Mouse (Mus musculus) spleen, embryonic (tissue): Measurements from ENCODE around the gene Fbxo41.

ENCODE experiments used
- CTCF ChIA-PET: fragments of 350-600 bp; sonication (Branson Sonifier 250); formaldehyde crosslinking; loops from one replicate; lab custom pipeline; 2022; lab: Charles Lee

Fbxo41 gene

DNA sequence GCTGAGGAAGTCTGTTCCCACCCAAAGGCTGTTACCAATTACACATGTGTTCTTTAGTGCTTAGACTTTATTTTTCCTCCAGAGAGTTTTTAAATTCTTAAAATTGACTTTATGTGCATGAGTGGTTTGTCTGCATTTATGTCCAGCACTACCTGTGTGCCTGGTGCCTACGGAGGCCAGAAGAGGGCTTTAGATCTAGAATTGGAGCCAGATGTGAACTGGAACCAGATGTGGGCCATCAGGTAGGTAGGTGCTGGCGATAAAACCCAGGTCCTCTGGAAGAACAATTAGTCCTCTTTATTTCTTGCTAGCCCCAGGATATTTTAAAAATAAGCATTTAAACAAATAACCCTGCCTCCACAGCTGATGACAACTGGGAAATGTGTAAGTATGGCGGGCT, 11.2 kb downstream of the Fbxo41 start:
- CTCF ChIA-PET: no interaction called here

DNA sequence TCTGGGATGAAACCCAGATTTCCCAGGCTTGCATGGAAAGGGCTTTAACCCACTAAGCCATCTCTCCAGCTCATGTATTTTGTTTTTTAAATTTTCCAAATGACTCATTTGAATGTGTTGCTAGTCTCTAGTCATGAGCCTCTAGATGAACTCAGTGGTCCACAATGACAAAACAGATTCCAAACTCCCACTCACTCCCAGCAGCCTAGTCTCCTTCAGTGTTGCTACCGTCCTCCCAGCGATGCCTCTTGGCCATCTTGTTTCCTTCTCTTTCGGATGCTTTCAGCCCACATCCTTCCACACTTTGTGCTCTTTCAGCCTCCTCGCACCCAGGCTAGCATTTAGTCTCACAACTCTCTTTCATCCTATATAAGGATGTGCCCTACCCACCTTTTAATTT, 12.5 kb downstream of the Fbxo41 start:
- CTCF ChIA-PET: no interaction called here

DNA sequence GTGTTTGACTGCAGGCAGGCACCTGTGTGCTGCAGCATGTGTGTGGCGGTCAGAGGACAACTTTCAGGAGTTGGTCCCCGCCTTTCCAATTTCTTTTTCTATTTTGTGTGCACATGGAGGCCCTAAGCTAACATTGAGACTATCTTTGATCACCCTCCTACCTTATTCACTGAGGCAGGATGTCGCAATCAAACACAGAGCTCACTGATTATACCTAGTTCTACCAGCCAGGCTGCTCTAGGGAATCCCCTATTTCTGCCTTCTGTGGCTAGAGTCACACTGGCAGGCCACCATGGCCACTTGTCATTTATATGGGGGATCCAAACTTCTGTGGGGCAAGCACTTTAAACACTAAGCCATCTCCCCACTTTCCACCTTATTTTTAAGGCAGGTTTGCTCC, 13.1 kb downstream of the Fbxo41 start:
- CTCF ChIA-PET: no interaction called here

DNA sequence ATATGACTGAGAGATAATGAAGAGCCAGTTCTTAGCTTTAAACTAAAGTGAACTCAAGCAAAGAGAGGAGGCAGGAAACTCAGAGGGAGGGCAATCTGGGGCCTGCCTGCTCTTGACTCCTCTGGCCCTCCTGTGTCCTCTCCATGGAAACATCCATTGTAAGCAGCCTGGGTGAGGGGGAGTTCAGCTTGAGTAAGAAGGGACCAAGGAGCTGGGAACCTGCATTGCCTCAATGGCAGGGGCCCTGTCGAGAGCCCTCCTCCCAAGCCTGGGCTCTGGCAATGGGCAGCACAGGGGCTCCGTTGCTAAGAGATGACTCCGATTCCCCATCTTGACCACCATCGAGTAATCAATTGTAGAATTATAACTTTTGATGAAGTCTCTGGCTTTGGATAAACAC, 14.3 kb downstream of the Fbxo41 start:
- CTCF ChIA-PET: no interaction called here

DNA sequence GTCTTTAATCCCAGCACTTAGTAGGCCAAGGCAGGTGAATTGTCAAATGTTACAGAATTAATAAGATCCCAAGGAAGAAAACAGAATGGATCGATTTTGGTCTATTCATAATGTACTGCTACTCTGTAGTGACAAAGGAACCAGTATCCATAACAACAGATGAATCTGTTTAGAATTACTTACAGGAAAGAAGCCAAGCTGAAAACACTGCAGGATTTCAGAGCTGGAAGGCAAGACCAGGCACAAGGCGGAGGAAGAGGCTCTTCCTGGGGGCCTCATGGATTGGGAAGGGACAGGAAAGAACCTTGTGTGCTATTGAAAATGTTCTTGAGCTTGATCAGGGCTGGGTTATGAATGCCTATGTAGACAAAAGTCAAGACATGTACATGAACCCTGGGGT, 17.1 kb downstream of the Fbxo41 start:
- CTCF ChIA-PET: no interaction called here

DNA sequence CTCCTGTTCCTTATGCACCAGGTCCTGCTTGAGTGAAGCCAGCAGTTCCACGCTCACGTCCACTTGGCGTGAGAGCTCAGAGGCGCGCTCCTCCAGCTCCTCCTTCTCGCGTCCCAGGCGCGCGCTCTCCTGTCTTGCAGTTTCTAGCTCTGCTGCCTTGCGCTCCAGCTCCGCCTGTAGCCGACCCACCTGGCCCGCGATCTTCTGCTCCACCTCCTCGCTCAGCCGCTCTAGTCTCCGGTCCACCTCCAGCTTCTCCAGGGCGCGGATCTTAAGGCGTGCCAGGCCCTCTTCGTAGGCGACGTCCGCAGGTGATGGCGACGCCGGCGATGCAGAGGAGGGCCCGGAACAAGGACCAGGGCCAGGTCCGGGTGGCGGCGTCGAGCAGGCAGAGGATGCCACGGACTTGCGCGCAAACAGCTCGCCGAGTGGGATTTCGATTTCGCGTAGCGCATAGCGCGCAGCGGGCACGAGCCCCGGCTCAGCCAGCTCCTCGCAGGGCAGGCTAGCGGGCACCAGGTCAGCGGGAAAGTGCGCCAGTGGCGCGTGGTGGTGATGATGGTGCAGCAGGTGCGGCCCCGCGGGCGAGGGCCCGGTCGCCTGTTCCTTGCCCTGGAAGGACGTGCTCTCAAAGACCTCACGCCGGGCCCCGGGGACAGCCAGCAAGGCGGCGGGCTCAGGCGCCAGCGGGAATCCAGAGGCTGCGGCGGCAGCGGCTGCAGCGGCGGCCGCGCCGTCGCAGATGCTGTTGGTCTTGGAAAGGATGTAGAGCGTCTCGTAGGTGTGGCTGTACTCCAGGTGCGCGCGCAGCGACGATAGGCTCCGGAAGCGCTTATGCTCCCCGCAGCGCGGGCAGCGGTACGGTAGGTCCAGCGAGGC, 18.7 kb downstream of the Fbxo41 start:
- CTCF ChIA-PET: no interaction called here

DNA sequence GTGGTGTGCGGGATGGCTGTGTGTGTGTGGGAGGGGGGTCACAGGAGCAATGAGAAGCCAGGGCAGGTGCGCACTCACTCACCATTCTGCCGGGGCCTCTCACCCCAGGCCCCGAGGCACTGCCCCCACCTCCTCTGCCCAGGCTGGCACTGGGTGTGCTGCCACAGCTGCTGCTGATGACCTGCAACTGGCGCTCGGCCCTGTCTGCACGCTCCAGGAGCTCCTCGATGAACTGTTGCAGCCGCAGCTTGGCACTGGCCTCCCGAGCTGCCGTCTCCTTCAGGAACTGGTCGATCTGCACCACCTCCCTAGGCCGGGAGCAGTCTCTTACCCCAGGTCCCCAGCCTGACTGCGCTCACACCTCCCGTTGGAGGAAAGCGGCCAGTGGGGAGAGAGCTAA, 22.1 kb downstream of the Fbxo41 start:
- CTCF ChIA-PET: no interaction called here

DNA sequence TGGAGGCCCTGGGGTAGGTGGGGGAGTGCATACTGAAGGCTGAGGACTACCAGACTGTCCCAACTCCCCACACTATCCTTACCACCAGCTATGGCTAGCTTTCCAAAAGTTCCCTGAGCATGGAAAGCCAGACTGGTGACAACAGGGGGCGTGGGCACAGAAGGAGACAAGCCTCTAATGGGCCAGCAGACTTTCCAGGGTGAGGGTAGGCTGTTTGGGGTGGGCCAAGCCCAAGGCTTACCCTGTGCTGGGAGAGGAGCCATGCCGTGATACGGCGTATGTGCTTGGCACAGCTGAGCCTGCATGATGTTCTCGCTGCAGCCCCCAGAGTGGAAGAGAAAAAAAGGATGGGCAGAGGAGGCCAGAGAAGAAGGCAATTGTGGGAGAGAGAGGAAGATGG, 22.8 kb downstream of the Fbxo41 start:
- CTCF ChIA-PET: no interaction called here

DNA sequence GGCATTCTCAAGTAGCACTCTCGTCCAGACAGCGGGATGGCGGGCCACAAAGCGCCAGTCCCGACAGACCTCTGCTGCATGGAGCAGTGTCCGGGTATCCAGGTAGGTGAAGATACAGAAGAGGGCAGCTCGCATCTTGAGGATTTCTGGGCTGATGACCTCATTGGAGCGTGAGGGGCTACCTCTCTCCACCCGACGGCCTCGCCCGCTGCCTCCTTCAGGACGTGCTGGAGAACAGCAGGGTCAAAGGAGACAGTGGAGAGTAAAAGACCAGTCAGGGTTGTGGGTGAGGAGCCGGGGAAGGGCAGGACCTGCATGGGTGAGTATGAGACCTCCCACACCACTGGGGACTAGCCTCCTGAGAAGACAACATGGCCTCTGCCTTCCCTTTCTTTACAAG, 24.4 kb downstream of the Fbxo41 start:
- CTCF ChIA-PET: no interaction called here

DNA sequence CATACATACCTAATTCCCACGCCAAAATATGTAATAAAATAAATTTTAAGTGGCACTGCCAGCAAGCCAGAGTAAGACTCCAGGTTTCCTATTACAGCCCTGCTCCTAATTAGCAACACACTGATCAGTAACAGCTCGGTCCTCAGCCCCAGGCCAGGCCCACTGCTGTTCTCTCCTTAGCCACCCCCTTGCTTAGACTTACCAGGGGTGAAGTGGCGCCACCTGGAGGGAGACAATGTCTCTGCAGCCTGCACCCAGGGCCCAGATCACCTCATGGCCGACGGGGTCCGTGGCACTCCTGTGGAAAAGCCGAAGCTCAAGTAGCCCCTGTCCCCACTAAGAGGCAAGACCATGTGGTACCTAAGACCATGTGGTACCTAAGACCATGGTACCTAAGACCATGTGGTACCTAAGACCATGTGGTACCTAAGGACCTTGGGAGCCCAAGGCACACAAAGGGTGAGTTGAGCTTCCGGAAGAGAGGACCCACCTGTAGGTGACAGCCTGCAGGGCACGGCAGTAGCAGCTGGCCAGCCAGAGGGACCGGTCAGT, 25.4 kb downstream of the Fbxo41 start:
- CTCF ChIA-PET: no interaction called here

DNA sequence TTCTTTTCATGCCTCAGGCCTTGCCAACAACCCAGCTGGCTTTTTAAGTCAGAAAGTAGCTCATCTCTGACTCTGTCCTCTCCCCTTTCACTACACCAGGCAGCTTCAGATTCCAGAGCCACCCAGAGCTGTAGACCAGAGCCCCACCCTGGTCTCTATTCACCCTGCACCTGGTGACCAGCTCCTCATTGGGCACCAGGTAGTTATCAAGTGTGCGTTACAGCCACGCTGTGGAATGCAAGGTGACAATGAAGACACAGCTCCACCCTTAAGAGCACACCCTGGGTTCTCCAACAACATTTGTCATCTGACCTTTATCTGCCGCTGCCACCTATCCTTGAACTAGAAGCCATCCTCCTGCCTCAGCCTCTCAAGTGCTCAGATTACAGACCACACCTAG, 27.2 kb downstream of the Fbxo41 start:
- CTCF ChIA-PET: no interaction called here

DNA sequence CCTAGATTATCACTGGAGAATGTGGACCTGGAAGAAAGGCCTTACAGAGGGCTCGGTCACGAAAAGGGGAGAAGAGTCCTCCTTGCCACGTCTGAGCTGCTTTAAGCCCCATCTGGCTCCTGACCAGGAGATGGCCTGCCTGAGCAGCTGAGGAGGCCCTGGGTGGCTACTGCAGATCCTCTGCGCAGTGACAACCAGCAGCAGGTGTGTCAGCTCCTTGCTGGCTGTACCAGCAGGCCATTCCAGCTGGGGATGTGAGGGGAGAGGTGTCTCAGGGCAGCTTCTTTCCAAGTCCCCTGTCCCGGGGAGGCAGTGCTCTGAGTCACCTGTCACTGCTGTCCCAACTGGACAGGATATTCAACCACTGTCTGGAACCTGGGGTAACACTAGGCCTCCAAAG, 30.3 kb downstream of the Fbxo41 start:
- CTCF ChIA-PET: no interaction called here

DNA sequence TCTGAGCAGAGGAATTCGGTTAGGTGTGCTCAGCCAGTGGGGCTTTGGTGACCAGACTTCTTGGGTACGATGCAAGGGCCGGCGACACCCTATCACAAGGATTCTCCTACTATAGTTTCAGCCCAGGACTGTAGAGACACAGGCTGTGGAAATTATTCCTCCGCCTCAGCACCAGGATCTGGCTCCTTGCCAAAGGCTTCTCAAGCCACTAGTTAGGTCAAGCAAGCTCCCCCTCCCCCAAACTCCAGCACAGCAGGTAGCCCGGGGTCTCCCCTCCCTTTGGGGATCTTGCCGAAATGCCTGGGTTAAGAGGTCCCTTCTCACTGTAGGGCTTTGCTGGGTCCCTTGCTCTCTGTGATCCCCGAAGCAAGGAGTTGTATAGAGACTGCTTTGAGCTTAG, 30.8 kb downstream of the Fbxo41 start:
- CTCF ChIA-PET: no interaction called here

DNA sequence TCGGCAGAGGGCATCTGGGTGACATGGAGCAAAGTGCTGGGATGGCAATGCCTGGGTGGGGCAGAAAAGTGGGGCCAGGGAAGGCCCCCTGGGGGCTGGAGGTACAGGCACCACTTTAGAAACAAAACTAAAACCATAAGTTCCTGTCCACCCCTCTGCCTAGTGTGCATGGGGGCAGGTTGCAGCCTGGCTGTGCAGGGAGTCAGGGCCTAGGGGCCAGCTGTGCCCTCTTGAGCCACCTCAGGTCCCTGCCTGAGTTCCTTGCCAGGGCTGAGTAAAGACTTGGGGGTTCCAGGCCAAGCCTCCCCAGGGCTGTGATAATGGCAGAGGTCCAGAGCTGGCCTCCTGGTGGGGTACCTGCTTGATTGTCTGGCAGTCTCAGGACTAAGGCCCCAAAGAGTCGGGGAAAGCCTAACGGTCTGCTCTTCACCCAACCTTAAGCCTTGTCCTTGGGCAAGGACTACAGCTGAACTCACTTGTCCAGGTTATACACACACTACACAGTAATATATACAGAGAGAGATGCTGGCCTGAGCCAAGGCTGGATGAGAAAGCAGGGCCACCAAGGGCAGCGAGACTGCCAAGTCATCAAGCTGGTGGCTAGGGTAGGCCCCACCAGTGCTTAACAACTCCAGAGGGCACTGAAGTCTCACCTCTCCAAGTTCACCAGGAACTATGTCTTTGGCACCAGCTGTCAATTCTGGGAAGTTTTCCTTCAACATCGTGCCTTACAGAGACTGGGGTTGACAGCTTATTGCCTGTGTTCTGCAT, 32.9 kb downstream of the Fbxo41 start:
- CTCF ChIA-PET: no interaction called here

DNA sequence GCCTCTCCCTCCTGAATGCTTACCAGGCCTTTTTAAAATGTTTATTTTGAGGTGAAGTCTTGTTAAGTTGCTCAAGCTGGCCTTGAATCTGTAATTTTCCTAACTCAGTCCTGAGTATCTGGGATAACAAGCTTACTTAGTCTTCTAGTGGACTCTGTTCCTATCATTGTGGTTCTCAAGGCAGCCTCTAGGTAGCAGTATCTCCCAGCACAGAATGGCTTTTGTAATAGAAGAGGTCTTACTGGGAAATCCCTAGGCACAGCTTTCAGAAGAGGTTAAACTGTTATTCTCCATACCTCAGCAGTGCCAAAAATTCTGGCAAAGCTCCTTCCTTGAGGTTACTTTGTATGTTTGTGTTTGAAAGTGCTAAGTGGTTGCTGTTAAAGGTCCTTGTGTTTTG, 37.4 kb downstream of the Fbxo41 start:
- CTCF ChIA-PET: interaction anchor here (0.6 kb wide), 1 partner anchor 45 kb away, joined by 3 read pairs; no protein-coding TSS in a partner anchor

DNA sequence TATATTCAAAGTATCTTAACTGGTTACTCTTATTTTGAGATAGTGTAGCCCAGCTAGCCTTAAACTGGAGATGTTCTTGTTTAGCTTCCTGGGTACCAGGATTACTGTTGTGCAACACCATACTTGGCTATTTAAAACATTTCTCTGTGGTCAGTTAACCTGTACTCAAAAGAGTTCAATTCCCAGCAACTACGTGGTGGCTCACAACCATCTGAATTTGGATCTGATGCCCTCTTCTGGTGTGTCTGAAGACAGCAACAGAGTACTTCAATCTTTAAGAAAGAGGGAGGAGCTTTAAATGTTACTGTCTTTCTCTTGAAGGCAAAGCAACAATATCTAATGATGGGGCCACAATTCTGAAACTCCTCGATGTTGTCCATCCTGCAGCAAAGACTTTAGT, 43.2 kb downstream of the Fbxo41 start:
- CTCF ChIA-PET: interaction anchor here (0.5 kb wide), 1 partner anchor 1697 kb away, joined by 3 read pairs; no protein-coding TSS in a partner anchor

DNA sequence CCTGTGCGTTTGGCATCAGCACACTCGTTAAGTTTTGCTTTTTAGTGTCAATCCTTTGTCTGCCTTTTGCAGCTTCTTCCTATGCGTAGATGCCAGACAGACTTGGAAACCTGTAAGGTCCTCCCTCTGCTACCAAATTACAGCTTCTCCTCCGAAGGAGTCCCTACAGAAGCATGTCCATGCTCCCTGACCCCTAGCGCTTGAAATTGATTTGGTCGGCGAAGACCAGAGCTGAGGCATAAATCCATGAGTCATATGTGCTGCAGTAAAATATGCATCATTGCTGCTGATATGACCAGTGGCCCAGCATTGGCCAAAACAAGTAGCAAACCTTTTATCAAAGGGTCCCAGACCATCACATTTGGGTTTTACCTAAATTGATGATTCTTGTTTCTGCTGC, 50.0 kb downstream of the Fbxo41 start:
- CTCF ChIA-PET: interaction anchor here (0.6 kb wide), 1 partner anchor 174 kb away, joined by 4 read pairs; no protein-coding TSS in a partner anchor

DNA sequence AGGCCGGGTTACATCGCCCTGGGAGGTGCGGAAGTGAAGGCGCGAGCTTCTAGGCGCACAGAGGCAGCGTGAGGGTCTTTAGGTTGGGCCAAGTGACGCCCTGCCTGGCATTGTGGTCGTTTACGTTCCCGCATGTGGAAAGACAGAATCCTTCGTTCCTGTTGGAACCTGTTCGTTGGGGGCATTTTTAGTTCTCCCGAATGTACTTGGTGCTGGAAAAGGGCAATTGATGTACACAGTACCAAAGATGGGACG, 50.5 kb downstream of the Fbxo41 start:
- CTCF ChIA-PET: interaction anchor here (0.6 kb wide), 1 partner anchor 173 kb away, joined by 4 read pairs; no protein-coding TSS in a partner anchor

DNA sequence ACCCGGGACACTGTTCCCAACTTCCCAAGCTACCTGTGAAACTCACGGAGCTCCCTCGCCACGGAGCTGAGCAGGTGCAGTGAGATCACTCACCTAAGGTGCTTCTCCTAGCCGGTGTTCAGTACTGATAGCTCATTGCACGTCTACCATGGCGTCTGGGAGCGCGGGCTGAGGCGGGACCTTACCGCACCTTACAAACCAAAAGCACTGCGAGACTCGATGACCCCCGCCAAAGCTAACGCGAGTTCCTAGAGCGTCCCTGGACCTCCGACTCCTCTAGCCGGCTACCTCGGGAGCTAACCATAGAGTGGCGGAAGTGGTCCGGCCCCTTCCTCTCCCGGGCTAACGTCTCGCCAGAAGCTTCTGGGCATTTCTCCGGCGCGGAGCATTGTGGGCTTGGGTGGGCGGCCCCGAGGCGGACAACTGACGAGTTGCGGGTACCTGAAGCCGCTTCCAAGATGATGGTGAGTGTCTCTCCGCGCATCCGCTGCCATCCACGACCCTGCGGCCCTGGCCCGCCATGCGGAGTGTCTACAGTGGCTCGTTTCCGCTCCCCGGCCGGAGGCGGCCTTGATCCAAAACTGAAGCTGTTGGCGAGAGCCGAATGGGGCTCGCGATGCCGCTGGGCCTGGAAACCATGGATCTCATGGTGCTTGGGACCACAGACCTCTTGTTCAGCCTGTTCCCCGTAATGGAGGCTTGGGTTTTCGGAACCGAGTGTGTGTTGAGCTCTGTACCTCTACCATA, 51.0 kb downstream of the Fbxo41 start, which contains the start of gene Pradc1:
Pradc1 (minus strand) TSS at position 307 of the 747 bp plus-strand sequence.
- CTCF ChIA-PET: interaction anchor here (0.6 kb wide), 2 partner anchors 123 to 173 kb away, joined by 4 to 7 read pairs; no protein-coding TSS in a partner anchor

DNA sequence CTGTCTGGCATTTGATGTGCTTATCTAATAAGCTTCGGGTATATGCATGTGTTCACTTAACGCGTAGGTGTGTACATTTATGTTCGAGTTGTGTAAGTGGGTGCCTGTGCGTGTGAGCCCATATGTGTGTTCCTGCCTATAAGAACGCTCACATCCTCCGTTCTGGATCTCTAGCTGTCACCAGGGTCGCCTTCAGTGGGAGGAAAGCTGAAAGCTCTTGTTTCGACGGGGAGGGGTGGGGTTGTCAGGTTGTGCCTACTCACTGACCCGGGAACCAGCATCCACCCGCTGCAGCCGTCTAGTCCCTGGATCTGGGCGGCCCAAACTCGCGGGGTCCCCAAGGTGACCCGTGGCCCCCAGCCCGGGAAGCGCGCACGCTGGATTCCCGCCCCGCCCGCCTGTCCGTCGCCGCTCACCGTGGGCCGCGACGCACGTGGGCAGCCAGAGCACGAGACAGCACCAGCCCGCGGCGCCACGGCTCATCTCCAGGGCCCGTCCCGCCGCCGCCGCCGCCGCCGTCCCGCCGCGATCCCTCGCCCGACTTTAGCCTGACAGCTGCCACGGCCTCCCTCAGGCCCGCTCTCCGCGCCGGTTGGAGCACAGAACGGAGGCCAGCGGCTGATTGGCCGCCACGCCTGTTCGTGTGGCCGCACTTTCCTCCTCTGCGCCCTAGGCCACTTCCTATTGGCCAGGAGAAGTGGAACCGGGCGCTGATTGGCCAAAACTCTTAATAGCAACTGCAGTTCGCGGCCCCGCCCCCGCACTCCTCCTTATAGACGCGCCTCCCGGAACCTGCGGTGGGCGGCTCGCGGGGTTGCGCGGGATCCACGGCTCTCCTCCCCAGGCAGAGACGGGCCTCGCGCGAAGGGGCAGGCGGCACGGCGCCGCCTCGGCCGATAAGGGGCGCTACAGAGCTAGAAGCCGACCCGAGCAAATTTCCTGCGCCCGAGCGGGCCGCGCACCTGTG, 51.8 kb downstream of the Fbxo41 start, which contains the start of gene Cct7:
Cct7 (plus strand) TSS at position 818 of the 967 bp plus-strand sequence.
- CTCF ChIA-PET: interaction anchor here (0.6 kb wide), 1 partner anchor 122 kb away, joined by 7 read pairs; no protein-coding TSS in a partner anchor
